In genomic region chr5:120280991-120281602, GRCm38 (mm10) we compare ENCODE assay signal across 12 mouse cellular contexts.
DNase-seq lines count a peak whose midpoint lies in the region; ATAC-seq and TF ChIP-seq lines count a peak whose summit lies in the region.
"Had no signal": no experiment of that assay in that cellular context is flagged by ENCODE, and none has a peak within 500 bp of the region (broad histone marks: within the 10 kb centered on the region; RNA-seq: fewer than 3 reads in every experiment).

No protein-coding gene starts in this region.

- H3K4me1 ChIP-seq in heart, embryonic 13.5 days, result peaks cover 22% of the 10 kb centered on the region
- no peaks in the 10 kb centered on the region for H3K4me1 ChIP-seq in heart, adult 2 months (ENCODE audit: control insufficient read depth, insufficient read depth, low read length)
- peaks cover 17% of the 10 kb centered on the region for H3K4me1 ChIP-seq in embryonic facial prominence, embryonic 12.5 days
- H3K4me1 ChIP-seq in limb, embryonic 11.5 days (ENCODE audit: control insufficient read depth, insufficient read depth, low read length), result 0 out of 2 replicates have a peak, but pooled peaks cover 14% of the 10 kb centered on the region
- H3K4me1 ChIP-seq in neural tube, embryonic 13.5 days (replicated peaks), result peaks cover 48% of the 10 kb centered on the region
- H3K4me1 ChIP-seq: liver, embryonic 15.5 days had no signal

- 3% methylated on average over 22 of the region's 22 CpGs for WGBS in heart, embryonic 13.5 days
- 5% methylated on average over 22 of the region's 22 CpGs for WGBS in heart, adult 2 months
- 3% methylated on average over 22 of the region's 22 CpGs for WGBS in embryonic facial prominence, embryonic 12.5 days
- WGBS in limb, embryonic 11.5 days, result 3% methylated on average over 22 of the region's 22 CpGs
- WGBS in neural tube, embryonic 13.5 days, result 2% methylated on average over 22 of the region's 22 CpGs

- no peak for ATAC-seq in heart, embryonic 13.5 days (ENCODE audit: extremely low read depth, insufficient number of reproducible peaks, low FRiP score, low TSS enrichment)
- ATAC-seq in embryonic facial prominence, embryonic 12.5 days (ENCODE audit: insufficient number of reproducible peaks, insufficient read depth, low FRiP score, low TSS enrichment), result no peak
- ATAC-seq in limb, embryonic 11.5 days (ENCODE audit: insufficient number of reproducible peaks, low FRiP score, low TSS enrichment, low read depth), result no peak
- no peak; the same call in 1 of the 2 replicates for ATAC-seq in neural tube, embryonic 13.5 days (ENCODE audit: low read depth)
- ATAC-seq: inflammation-experienced regulatory T-cells, adult 6 months had no signal

- H3K27me3 ChIP-seq in heart, embryonic 13.5 days (replicated peaks), result peaks cover 94% of the 10 kb centered on the region
- H3K27me3 ChIP-seq in heart, adult 2 months (ENCODE audit: control insufficient read depth, insufficient read depth, low read length), result no peaks in the 10 kb centered on the region; the same call in 1 of the 2 replicates
- peaks cover 77% of the 10 kb centered on the region for H3K27me3 ChIP-seq in embryonic facial prominence, embryonic 12.5 days
- peaks cover 49% of the 10 kb centered on the region for H3K27me3 ChIP-seq in limb, embryonic 11.5 days (ENCODE audit: control insufficient read depth, insufficient read depth, low read length)
- peaks cover 52% of the 10 kb centered on the region for H3K27me3 ChIP-seq in neural tube, embryonic 13.5 days

- no peaks in the 10 kb centered on the region for H3K9me3 ChIP-seq in heart, embryonic 13.5 days
- H3K9me3 ChIP-seq in embryonic facial prominence, embryonic 12.5 days, result no peaks in the 10 kb centered on the region
- no peaks in the 10 kb centered on the region for H3K9me3 ChIP-seq in limb, embryonic 11.5 days (ENCODE audit: control insufficient read depth, low read length)
- H3K9me3 ChIP-seq in neural tube, embryonic 13.5 days, result no peaks in the 10 kb centered on the region
- H3K9me3 ChIP-seq: liver, embryonic 15.5 days had no signal

- peak overlapping the region; percentile 35; the same call in 1 of the 2 replicates for H3K4me2 ChIP-seq in heart, embryonic 13.5 days
- H3K4me2 ChIP-seq in embryonic facial prominence, embryonic 12.5 days (replicated peaks), result peak overlapping the region; percentile 23
- peak overlapping the region; percentile 28; the same call in 1 of the 2 replicates for H3K4me2 ChIP-seq in limb, embryonic 11.5 days (ENCODE audit: low read depth, severe bottlenecking)
- peak overlapping the region; percentile 22 for H3K4me2 ChIP-seq in neural tube, embryonic 13.5 days
- H3K4me2 ChIP-seq: liver, embryonic 15.5 days had no signal

- TF ChIP-seq CTCF in heart, adult 2 months (IDR thresholded peaks at IDR 0.05), result no peak

- H3K79me2 ChIP-seq in heart, adult 2 months (replicated peaks; ENCODE audit: control insufficient read depth, insufficient read depth, low read length), result no peaks in the 10 kb centered on the region

- H3K36me3 ChIP-seq in heart, embryonic 13.5 days, result no peaks in the 10 kb centered on the region
- no peaks in the 10 kb centered on the region for H3K36me3 ChIP-seq in heart, adult 2 months (ENCODE audit: control insufficient read depth, insufficient read depth, low read length)
- no peaks in the 10 kb centered on the region for H3K36me3 ChIP-seq in embryonic facial prominence, embryonic 12.5 days
- H3K36me3 ChIP-seq in limb, embryonic 11.5 days (ENCODE audit: control insufficient read depth, insufficient read depth, low read length), result no peaks in the 10 kb centered on the region
- no peaks in the 10 kb centered on the region for H3K36me3 ChIP-seq in neural tube, embryonic 13.5 days
- H3K36me3 ChIP-seq: liver, embryonic 15.5 days had no signal

- TF ChIP-seq POLR2A in heart, adult 2 months (IDR thresholded peaks at IDR 0.05; ENCODE audit: insufficient read depth, low read depth, low read length), result no peak

- DNase-seq in heart, adult 2 months, result no peak
- no peak for DNase-seq in limb, embryonic 11.5 days (ENCODE audit: low spot score)
- DNase-seq in spleen, postnatal 4 days (ENCODE audit: low spot score in 2 of 2), result no peak
- no peak for DNase-seq in cerebellum, adult 11 months
- DNase-seq in layer of hippocampus, postnatal 10 days (ENCODE audit: low spot score in 2 of 2), result no peak
- DNase-seq: gastrocnemius, postnatal 36 days; layer of hippocampus, adult 9-11 months had no signal

- no peak overlapping the region for H3K9ac ChIP-seq in heart, embryonic 13.5 days
- no peak overlapping the region for H3K9ac ChIP-seq in heart, adult 2 months (ENCODE audit: low read depth, low read length)
- no peak overlapping the region for H3K9ac ChIP-seq in embryonic facial prominence, embryonic 12.5 days
- no peak overlapping the region for H3K9ac ChIP-seq in limb, embryonic 11.5 days (ENCODE audit: low read length)
- H3K9ac ChIP-seq in neural tube, embryonic 13.5 days, result peak overlapping the region; percentile 55; the same call in 1 of the 2 replicates
- H3K9ac ChIP-seq: liver, embryonic 15.5 days had no signal

- no peak for TF ChIP-seq EP300 in heart, adult 2 months (IDR thresholded peaks at IDR 0.05; ENCODE audit: insufficient read depth, low read depth, low read length)

- intact Hi-C loops in heart, adult 2 months (cut with DNase I), result no loop called here

- H3K4me3 ChIP-seq in heart, embryonic 13.5 days, result peak overlapping the region; percentile 11; the same call in 1 of the 2 replicates
- no peak overlapping the region for H3K4me3 ChIP-seq in heart, adult 2 months
- H3K4me3 ChIP-seq in embryonic facial prominence, embryonic 12.5 days, result no peak overlapping the region
- no peak overlapping the region for H3K4me3 ChIP-seq in limb, embryonic 11.5 days (ENCODE audit: low read depth, low read length)
- no peak overlapping the region for H3K4me3 ChIP-seq in neural tube, embryonic 13.5 days
- H3K4me3 ChIP-seq: liver, embryonic 15.5 days had no signal

- no peak overlapping the region for H3K27ac ChIP-seq in heart, embryonic 13.5 days (replicated peaks)
- H3K27ac ChIP-seq in heart, adult 2 months, result no peak overlapping the region
- no peak overlapping the region for H3K27ac ChIP-seq in embryonic facial prominence, embryonic 12.5 days
- no peak overlapping the region for H3K27ac ChIP-seq in limb, embryonic 11.5 days (replicated peaks; ENCODE audit: low read depth, low read length)
- peak overlapping the region; percentile 86 for H3K27ac ChIP-seq in neural tube, embryonic 13.5 days (replicated peaks)
- H3K27ac ChIP-seq: liver, embryonic 15.5 days had no signal
